Mouse (Mus musculus): ENCODE measurements around the gene Tiam1. TPM values are rescaled to one million over a fixed set of nuclear protein-coding genes. Genes with fewer than 3 reads are reported as not detected.

The Tiam1 gene
- polyA plus RNA-seq, 1 experiment from 2014 or later = 12.8 TPM

DNA sequence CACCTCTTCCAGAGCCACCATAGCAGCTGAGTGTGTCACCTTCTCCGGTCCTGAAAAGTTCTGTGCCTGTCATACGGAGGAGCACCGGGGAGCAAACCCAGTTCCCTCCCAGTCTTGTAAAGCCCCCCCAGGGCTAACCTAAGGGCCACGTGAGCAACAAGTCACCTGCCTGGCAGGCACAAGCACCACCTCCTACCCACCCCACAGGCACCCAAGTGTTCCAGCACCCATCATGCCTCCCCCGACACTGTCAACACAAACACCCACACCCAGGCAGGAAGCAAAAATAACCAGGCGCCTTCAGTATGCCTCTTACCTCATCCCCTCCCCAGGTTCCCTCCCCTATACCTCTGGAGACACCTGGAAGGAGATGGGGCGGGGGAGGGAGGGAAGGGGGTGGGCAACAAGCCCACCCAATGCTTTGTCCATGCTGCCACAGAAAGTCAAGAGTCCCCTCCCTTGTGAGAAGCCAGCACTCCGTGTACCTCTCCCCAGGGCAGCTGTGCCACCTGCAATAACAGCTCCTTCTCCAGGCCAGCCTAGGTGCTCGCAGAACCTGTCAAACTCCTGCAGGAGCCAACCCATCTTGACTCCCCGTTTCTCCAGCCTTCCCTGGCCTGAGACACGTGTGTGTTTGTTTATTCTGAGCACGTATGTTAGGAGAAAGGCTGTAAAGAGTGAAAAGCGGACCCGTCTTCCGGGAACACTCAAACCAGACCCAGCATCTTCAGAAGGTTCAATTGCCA, 38.7 kb downstream of the Tiam1 start:
- 42% methylated on average over 15 of the region's 15 CpGs for WGBS
- H3K4me2 ChIP-seq (ENCODE audit: low read depth, low read length) = no peak overlapping the region
- no peaks in the 10 kb centered on the region for H3K27me3 ChIP-seq (ENCODE audit: control insufficient read depth, insufficient read depth, low read depth, low read length)
- no peak overlapping the region for H3K27ac ChIP-seq (ENCODE audit: low read length)
- ATAC-seq (ENCODE audit: low read depth) = peak; percentile 55
- no peaks in the 10 kb centered on the region for H3K9me3 ChIP-seq (ENCODE audit: control insufficient read depth, low read length)
- no peaks in the 10 kb centered on the region for H3K4me1 ChIP-seq (replicated peaks; ENCODE audit: control insufficient read depth, insufficient read depth, low read length)
- H3K4me3 ChIP-seq (ENCODE audit: low read length) = no peak overlapping the region
- no peak overlapping the region for H3K9ac ChIP-seq (ENCODE audit: low read length)
- no peaks in the 10 kb centered on the region for H3K36me3 ChIP-seq (ENCODE audit: control insufficient read depth, insufficient read depth, low read length)

DNA sequence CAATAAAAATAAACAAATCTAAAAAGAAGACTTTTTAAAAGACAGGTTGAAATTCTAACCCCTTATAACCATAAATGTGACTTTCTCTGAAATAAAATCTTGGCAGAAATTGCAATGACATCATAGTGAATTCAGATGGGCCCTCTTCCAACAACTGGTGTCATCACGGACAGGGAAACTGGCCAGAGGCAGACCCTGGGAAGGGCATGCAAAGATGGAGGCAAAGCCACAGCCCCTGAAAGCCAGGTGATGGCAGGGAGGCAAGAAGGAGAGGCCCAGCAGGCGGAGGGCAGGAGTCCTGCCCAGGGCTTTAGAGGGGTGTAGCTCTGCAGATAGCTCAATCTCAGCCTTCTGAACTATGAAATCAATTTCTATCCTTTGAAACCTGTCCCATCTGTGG, 39.8 kb downstream of the Tiam1 start:
- no peak overlapping the region for H3K27ac ChIP-seq (ENCODE audit: low read length)
- 61% methylated on average over 2 of the region's 2 CpGs for WGBS
- H3K9ac ChIP-seq (ENCODE audit: low read length) = no peak overlapping the region
- H3K27me3 ChIP-seq (ENCODE audit: control insufficient read depth, insufficient read depth, low read depth, low read length) = no peaks in the 10 kb centered on the region
- no peak for ATAC-seq (ENCODE audit: low read depth)
- H3K36me3 ChIP-seq (ENCODE audit: control insufficient read depth, insufficient read depth, low read length) = no peaks in the 10 kb centered on the region
- no peaks in the 10 kb centered on the region for H3K9me3 ChIP-seq (ENCODE audit: control insufficient read depth, low read length)
- H3K4me1 ChIP-seq (replicated peaks; ENCODE audit: control insufficient read depth, insufficient read depth, low read length) = no peaks in the 10 kb centered on the region; the same call in 1 of the 2 replicates
- no peak overlapping the region for H3K4me3 ChIP-seq (ENCODE audit: low read length)
- H3K4me2 ChIP-seq (ENCODE audit: low read depth, low read length) = no peak overlapping the region

DNA sequence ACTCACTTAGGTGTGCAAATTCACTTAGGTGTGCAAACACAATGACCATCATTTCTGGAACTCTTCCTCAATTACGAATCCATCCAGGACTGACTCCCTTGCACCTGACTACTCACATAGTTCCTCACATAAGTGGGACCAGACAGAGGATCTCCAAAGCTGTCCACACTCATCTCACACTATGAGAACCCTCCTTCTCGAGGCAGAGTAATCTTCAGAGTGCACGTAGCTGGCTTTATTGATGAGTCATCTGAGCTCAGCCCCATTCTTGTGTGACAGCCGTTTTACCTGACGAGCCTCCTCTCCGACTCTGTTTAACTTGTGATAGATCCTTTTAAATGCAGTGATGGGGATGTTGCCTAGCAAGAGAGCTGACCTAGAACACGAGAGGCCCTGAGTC, 41.0 kb downstream of the Tiam1 start:
- Histone ChIP-seq H3K9ac (ENCODE audit: low read length) (no peak overlapping the region), H3K4me1 (replicated peaks; ENCODE audit: control insufficient read depth, insufficient read depth, low read length) (no peaks in the 10 kb centered on the region; the same call in 1 of the 2 replicates), H3K27ac (ENCODE audit: low read length) (no peak overlapping the region), H3K36me3 (ENCODE audit: control insufficient read depth, insufficient read depth, low read length) (no peaks in the 10 kb centered on the region), H3K4me2 (ENCODE audit: low read depth, low read length) (no peak overlapping the region), H3K4me3 (ENCODE audit: low read length) (no peak overlapping the region), H3K9me3 (ENCODE audit: control insufficient read depth, low read length) (no peaks in the 10 kb centered on the region), H3K27me3 (ENCODE audit: control insufficient read depth, insufficient read depth, low read depth, low read length) (no peaks in the 10 kb centered on the region)
- no peak for ATAC-seq (ENCODE audit: low read depth)
- WGBS = 60% methylated on average over 7 of the region's 7 CpGs

DNA sequence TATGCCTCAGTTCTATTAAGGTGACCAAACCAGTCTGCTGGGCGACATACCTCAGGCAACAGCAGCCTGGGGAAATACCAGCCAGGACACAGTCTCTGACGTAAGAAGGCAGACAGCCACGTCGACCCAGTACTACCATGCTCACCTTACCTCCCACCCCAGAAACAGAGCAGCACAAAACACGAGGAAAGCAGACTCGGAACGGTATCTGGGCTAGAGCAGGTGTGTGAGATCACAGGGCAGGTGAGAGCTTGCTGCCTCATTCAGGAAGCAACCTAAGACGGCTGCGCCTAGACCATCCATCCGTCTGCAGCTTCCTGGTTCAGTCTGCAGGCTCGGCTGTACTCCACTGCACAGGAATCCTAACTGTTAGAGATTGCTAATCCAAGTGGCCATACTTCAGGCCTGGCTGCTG, 45.4 kb downstream of the Tiam1 start:
- H3K27ac ChIP-seq (ENCODE audit: low read length) = no peak overlapping the region
- no peak overlapping the region for H3K4me3 ChIP-seq (ENCODE audit: low read length)
- WGBS = 47% methylated on average over 11 of the region's 11 CpGs
- H3K36me3 ChIP-seq (ENCODE audit: control insufficient read depth, insufficient read depth, low read length) = no peaks in the 10 kb centered on the region
- peak; percentile 74 for ATAC-seq (ENCODE audit: low read depth)
- peaks cover 6% of the 10 kb centered on the region; the same call in 1 of the 2 replicates for H3K4me1 ChIP-seq (replicated peaks; ENCODE audit: control insufficient read depth, insufficient read depth, low read length)
- H3K9me3 ChIP-seq (ENCODE audit: control insufficient read depth, low read length) = no peaks in the 10 kb centered on the region
- no peak overlapping the region for H3K9ac ChIP-seq (ENCODE audit: low read length)
- peaks cover 5% of the 10 kb centered on the region; the same call in 1 of the 2 replicates for H3K27me3 ChIP-seq (ENCODE audit: control insufficient read depth, insufficient read depth, low read depth, low read length)
- H3K4me2 ChIP-seq (ENCODE audit: low read depth, low read length) = peak overlapping the region; percentile 29; the same call in 1 of the 2 replicates

DNA sequence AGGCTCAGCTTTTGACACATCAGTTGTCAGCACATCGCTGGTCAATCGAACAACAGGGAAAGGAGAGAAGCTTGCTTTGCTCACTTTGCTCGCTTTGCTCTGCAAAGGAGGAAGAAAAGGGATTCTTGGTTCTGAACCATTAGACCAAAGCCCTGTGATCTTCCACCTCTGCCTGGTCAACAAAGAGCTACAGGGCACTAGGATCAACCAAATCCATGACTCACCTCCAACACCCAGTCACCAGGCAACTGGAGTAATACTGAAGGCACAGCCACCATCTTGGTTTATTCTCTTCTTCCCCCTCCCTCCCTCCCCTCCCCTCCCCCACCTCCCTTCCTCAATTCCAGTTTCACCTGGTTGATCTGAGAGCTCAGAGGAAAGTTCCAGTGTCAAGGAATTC, 45.8 kb downstream of the Tiam1 start:
- no peak overlapping the region for H3K9ac ChIP-seq (ENCODE audit: low read length)
- H3K4me2 ChIP-seq (ENCODE audit: low read depth, low read length) = no peak overlapping the region
- peak; percentile 8; the same call in 1 of the 2 replicates for ATAC-seq (ENCODE audit: low read depth)
- peaks cover 5% of the 10 kb centered on the region; the same call in 1 of the 2 replicates for H3K27me3 ChIP-seq (ENCODE audit: control insufficient read depth, insufficient read depth, low read depth, low read length)
- no peak overlapping the region for H3K27ac ChIP-seq (ENCODE audit: low read length)
- 92% methylated on average over 3 of the region's 3 CpGs for WGBS
- no peak overlapping the region for H3K4me3 ChIP-seq (ENCODE audit: low read length)
- H3K4me1 ChIP-seq (replicated peaks; ENCODE audit: control insufficient read depth, insufficient read depth, low read length) = peaks cover 6% of the 10 kb centered on the region; the same call in 1 of the 2 replicates
- H3K9me3 ChIP-seq (ENCODE audit: control insufficient read depth, low read length) = no peaks in the 10 kb centered on the region
- H3K36me3 ChIP-seq (ENCODE audit: control insufficient read depth, insufficient read depth, low read length) = no peaks in the 10 kb centered on the region

DNA sequence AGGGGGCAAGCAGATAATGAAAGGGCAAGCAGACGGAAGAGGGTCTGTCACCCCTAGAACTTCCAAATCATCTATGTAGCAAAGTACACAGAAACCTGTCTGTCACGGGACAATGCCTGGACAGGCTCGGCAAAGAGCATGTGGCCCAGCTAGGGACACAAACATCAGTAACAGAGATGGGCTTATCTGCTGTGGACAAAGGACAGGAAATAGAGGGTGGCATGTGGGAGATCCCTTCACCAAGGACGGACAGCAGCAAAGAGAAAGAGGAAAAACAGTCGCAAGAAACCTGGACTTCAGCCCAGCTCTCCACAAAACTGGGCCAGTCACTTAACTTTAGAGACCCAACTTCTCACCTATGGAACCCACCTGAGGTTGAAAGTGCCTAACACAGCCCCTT, 47.6 kb downstream of the Tiam1 start:
- WGBS = 48% methylated on average over 5 of the region's 5 CpGs
- H3K36me3 ChIP-seq (ENCODE audit: control insufficient read depth, insufficient read depth, low read length) = no peaks in the 10 kb centered on the region
- peaks cover 6% of the 10 kb centered on the region; the same call in 1 of the 2 replicates for H3K4me1 ChIP-seq (replicated peaks; ENCODE audit: control insufficient read depth, insufficient read depth, low read length)
- no peaks in the 10 kb centered on the region for H3K9me3 ChIP-seq (ENCODE audit: control insufficient read depth, low read length)
- H3K9ac ChIP-seq (ENCODE audit: low read length) = no peak overlapping the region
- peaks cover 7% of the 10 kb centered on the region; the same call in 1 of the 2 replicates for H3K27me3 ChIP-seq (ENCODE audit: control insufficient read depth, insufficient read depth, low read depth, low read length)
- ATAC-seq (ENCODE audit: low read depth) = no peak
- H3K4me3 ChIP-seq (ENCODE audit: low read length) = no peak overlapping the region
- no peak overlapping the region for H3K27ac ChIP-seq (ENCODE audit: low read length)
- H3K4me2 ChIP-seq (ENCODE audit: low read depth, low read length) = no peak overlapping the region

DNA sequence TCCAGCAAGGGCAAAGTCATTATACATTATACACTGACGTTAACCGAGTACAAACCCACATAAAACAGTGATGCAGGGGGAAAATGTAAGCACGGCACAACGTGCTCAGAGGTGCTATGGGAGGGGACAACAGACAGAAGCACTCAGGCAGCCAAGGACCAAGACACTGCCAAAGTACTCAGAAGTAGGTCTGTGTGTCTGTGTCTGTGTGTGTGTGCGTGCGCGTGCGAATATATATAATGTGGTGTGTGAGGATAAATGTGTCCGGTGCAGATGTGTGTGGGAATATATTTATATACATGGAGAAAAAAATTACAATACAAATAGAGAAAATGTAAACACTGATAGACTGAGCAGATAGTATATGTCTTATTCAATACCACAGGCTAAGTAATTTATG, 50.6 kb downstream of the Tiam1 start:
- 41% methylated on average over 9 of the region's 9 CpGs for WGBS
- H3K4me1 ChIP-seq (replicated peaks; ENCODE audit: control insufficient read depth, insufficient read depth, low read length) = peaks cover 6% of the 10 kb centered on the region; the same call in 1 of the 2 replicates
- H3K4me2 ChIP-seq (ENCODE audit: low read depth, low read length) = no peak overlapping the region
- no peak overlapping the region for H3K27ac ChIP-seq (ENCODE audit: low read length)
- no peak overlapping the region for H3K9ac ChIP-seq (ENCODE audit: low read length)
- H3K9me3 ChIP-seq (ENCODE audit: control insufficient read depth, low read length) = no peaks in the 10 kb centered on the region
- H3K36me3 ChIP-seq (ENCODE audit: control insufficient read depth, insufficient read depth, low read length) = no peaks in the 10 kb centered on the region
- H3K4me3 ChIP-seq (ENCODE audit: low read length) = no peak overlapping the region
- ATAC-seq (ENCODE audit: low read depth) = peak; percentile 74
- peaks cover 7% of the 10 kb centered on the region; the same call in 1 of the 2 replicates for H3K27me3 ChIP-seq (ENCODE audit: control insufficient read depth, insufficient read depth, low read depth, low read length)

DNA sequence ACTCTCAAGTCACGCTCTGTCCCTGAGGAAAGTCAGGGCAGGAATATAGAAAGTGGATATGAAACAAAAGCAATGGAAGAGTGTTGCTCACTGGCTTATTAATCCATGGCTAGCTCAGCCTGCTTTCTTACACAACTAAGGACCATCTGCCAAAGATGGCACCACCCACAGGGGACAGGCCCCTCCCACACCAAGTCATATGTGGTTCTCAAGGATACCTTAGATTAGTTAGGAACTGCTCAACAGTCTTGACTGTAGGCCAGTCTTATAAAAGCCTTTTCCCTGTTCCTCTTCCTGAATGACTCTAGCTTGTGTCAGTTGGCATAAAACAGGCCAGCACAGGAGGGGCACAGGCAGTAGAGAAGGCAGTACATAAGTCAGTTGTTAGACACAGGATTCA, 51.7 kb downstream of the Tiam1 start:
- 77% methylated on average over 1 of the region's 1 CpGs for WGBS
- no peak overlapping the region for H3K9ac ChIP-seq (ENCODE audit: low read length)
- H3K9me3 ChIP-seq (ENCODE audit: control insufficient read depth, low read length) = no peaks in the 10 kb centered on the region

DNA sequence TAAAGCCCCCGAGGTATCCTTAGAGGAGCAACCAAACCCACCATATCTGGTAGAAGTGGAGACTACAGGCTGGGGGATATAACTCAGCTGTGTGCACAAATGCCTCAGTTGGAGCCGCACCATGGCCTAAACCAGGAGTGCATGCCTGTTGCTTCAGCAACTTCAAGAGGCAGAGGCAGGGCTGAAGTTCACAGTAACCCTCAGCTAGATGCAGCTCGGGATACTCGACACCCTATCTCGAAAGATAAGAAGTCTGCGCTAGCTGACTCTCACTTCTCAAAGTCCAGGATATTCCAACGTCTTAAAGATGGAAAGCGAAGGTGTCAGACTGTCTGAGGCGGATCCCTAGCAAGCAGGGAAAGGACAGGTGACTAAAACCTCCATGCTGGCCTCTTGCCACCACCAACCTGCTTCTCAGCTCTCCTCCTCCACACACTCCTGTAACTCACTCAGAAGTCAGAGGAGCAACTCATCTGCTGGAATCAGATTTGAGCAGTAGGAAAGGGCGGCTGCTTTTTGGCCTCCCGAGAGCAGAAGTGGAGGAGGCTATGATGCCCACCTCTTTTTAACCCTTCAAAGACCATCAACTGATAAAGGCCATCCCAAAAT, 52.4 kb downstream of the Tiam1 start:
- Histone ChIP-seq H3K36me3 (ENCODE audit: control insufficient read depth, insufficient read depth, low read length) (no peaks in the 10 kb centered on the region), H3K9ac (ENCODE audit: low read length) (no peak overlapping the region), H3K4me1 (replicated peaks; ENCODE audit: control insufficient read depth, insufficient read depth, low read length) (peaks cover 4% of the 10 kb centered on the region; the same call in 1 of the 2 replicates), H3K9me3 (ENCODE audit: control insufficient read depth, low read length) (no peaks in the 10 kb centered on the region), H3K4me2 (ENCODE audit: low read depth, low read length) (no peak overlapping the region), H3K27me3 (ENCODE audit: control insufficient read depth, insufficient read depth, low read depth, low read length) (peaks cover 7% of the 10 kb centered on the region; the same call in 1 of the 2 replicates), H3K27ac (ENCODE audit: low read length) (no peak overlapping the region), H3K4me3 (ENCODE audit: low read length) (no peak overlapping the region)
- WGBS = 33% methylated on average over 11 of the region's 11 CpGs
- ATAC-seq (ENCODE audit: low read depth) = no peak

More for the DNA sequence above, 51.7 kb downstream of the Tiam1 start:
- Histone ChIP-seq H3K36me3 (ENCODE audit: control insufficient read depth, insufficient read depth, low read length) (no peaks in the 10 kb centered on the region), H3K27ac (ENCODE audit: low read length) (no peak overlapping the region), H3K27me3 (ENCODE audit: control insufficient read depth, insufficient read depth, low read depth, low read length) (peaks cover 7% of the 10 kb centered on the region; the same call in 1 of the 2 replicates), H3K4me1 (replicated peaks; ENCODE audit: control insufficient read depth, insufficient read depth, low read length) (peaks cover 4% of the 10 kb centered on the region; the same call in 1 of the 2 replicates), H3K4me2 (ENCODE audit: low read depth, low read length) (no peak overlapping the region), H3K4me3 (ENCODE audit: low read length) (no peak overlapping the region)
- no peak for ATAC-seq (ENCODE audit: low read depth)
